Mouse (Mus musculus): ENCODE measurements around the gene Tmem132d.

- TF ChIP-seq POLR2A (IDR thresholded peaks at IDR 0.05; ENCODE audit: borderline replicate concordance, control insufficient read depth, low read depth, low read length) (no peak), CTCF (IDR thresholded peaks at IDR 0.05; ENCODE audit: control insufficient read depth, insufficient read depth, low read length) (no peak)
These were observed 319.8 kb downstream of the Tmem132d start for GRCm38 (mm10) chr5:128113107-128113506.
